Mouse (Mus musculus): ENCODE data around the gene Ppp3r1. TPM values are rescaled to one million over a fixed set of nuclear protein-coding genes. Genes with fewer than 3 reads are reported as not detected.
"Not testable (repeated sequence)": the region's sequence is repeated elsewhere in the genome, so short reads cannot be mapped to it uniquely, and the experiment has no call there.

Ppp3r1 gene
- total RNA-seq, 2 experiments from 2014 or later = 724 to 738 TPM

DNA sequence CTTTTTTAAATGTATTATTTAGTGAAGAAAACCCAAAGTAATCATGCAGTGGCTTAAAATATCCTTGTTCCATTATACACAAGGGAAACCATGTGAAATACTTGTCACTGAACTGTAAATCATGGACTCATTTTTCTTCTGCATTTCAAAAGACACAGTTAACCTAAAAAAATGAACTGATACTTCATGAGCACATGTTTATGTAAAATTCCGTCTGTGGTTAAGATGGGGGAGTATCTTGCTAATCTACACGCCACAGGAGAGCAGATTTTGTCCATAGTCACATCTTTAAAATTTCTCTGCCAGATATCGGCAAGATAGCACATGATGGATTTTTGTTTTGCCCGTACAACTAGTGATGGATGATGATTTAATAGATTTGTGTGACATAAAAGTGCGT lies 40.1 kb downstream of the Ppp3r1 start:
- DNase-seq (ENCODE audit: low spot score in 2 of 2) = no peak

DNA sequence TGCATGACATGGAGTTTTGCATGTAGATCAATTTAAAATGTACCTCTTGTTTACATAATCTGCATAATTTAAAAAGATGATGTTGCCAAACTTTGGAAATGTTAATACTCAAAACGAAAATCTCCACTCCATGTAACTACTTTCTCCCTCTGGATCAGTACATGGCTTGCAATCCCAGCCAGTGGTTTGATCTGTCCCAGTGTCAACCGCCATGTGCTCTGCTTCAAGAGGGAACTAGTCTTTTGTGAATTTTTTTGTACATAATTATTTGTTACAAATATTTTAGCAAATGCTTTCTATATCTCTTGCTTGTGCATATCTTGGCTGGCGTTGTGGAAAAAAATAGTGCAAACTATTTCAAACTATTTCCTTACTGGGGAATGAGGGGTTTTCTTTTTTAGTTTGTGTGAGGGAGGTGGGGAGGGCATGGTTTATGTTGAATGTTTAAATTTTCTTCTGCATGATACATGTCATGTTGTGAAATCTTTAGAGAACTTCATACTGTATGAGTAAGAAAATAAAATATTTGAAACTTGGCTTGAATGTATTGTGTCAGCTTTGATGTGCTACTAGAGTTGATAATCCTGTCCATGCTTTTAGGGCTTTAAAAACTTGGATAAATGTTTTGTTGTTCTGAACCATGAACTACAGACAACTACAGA lies 40.9 kb downstream of the Ppp3r1 start:
- DNase-seq (ENCODE audit: low spot score in 2 of 2) = no peak

DNA sequence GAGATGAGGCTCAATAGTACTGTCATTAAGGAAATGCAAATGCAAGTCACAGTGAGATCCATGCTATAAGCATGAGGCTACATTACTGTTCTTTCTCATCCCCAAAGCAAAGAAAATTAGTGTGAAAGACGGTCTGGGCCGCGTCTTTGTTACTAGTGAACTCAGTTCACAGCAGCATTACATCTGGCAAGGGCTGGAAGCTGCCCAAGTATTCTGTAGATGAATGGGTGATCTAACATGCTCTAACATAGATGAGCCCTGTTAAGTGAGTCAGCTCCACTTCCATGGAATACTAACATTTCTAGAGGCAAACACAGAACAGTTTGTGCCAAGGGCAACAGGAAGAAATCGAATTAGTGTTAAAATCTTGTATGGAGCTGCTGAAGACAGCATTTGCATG lies 41.9 kb downstream of the Ppp3r1 start:
- no peak for DNase-seq (ENCODE audit: low spot score in 2 of 2)

DNA sequence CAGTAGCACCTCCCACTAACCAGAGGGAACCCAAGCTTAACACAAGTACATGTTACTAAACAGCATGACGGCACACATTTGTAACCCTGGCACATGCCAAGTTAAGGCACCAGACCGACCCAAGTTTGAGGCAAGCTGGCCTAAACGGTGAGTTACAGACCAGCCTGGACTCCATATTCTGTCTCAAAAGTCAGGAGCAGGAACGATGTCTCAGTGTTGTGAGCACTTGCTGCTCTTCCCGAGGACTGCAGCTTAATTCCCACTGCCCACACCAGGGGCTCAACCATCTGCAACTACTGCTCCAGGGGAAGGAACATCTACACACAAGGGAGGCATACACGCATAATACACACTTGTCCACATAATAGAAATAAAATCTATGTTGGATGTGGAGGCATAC lies 43.4 kb downstream of the Ppp3r1 start:
- DNase-seq (ENCODE audit: low spot score in 2 of 2) = no peak

DNA sequence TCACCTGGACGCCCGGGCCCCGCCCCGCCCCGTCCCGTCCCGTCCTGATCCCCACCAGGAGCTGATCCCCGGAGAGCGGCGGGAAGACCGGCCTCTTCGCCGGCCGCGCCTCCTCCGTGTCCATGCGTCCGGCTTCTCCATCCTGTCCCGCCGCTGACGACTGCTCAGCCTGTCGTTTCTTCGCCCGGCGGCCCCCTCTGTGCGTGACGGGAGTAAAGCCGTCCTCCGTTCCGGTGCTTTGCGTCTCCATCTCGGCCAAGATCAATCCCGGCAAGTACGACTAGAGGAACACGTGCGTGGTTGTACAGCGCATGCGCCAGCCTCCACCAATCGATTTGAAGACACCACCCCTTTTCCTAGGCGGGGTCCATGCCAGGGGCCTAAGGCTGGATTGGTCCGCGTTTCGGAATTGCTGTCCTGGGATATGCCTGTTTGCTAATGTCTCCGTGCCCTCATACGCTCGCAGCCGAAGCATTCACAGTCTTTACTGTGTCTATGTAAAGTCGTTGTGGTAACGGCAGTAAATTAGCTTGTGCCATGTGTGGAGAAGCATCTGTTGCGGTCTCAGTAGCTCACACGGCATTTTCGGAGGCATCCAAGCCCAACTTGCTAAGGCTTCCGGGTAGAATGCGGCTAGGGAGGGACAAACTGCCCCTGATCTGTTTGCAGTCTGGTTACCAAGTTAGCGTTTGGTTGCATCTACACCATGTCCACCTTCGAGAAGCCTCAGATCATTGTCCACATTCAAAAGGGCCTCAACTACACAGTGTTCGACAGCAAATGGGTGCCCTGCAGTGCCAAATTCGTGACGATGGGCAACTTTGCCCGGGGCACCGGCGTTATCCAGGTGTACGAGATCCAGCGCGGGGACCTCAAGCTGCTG lies 52.4 kb downstream of the Ppp3r1 start, which contains the start of gene Pno1:
Gene Pno1, minus strand, starts transcription at position 311 of the 883 bp plus-strand sequence.
- DNase-seq (ENCODE audit: low spot score in 2 of 2) = peak; percentile 96

DNA sequence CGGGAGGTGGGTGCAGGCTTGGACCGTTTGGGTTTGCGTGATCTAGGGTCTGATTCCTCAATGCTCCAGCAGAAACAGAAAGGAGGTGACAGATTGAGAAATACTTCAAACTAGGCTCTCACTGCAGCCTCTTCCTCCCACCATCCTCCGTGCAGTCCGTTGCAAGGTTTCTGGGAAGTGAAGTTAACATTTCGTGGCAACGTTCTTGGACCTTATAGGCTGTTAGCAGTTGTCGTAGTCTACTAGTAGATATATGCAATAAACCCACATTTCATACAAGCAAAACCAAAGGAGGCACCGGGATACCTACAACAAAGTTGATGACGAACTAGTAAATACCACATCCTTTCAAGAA lies 53.1 kb downstream of the Ppp3r1 start:
- no peak for DNase-seq (ENCODE audit: low spot score in 2 of 2)

DNA sequence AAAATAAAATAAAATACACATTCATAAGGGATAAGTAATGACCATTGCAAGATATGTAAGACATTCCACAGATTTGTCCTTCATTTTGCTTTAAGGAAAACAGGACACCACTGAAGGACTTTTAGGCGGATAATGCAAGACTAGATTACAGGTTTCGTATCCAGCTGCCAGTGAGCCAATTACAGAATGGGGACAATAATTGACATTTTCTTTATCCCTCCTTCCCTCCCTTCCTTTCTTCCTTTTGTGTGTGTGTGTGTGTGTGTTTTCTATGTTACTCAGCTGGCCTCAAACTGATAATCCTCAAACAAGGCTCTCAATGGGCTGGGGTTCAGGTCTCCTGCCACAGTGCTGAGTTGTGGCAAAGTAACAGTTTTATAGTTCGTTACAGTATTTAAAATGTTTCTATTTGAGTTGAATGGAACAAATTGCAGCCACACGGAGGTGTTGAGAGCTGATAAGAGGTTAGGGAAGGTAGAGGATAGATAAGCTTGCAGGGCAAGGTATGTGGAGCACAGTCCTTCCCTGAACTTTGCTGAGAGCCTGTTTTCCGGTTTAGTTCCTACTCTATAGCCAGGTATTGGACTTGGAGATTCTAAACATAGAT lies 53.9 kb downstream of the Ppp3r1 start:
- no peak for DNase-seq (ENCODE audit: low spot score in 2 of 2)

DNA sequence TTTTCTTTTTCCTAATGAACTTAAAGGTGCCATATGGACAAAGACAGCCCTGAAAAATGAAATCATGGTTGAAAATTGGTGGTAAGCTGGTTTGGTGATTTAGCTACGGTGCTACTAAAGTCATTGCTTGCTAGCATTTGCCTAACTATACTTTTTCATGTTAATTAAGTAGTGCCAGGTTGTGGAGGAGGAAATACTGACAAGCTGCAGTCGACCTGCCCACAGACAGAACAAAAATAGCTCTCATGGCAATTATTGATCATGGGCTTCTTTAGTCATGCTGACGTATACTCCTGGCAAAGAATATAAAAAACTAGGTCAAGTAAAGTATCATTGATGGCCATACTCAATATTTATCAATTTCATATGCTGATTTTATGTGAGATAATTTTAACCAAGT lies 56.4 kb downstream of the Ppp3r1 start:
- DNase-seq (ENCODE audit: low spot score in 2 of 2) = no peak

DNA sequence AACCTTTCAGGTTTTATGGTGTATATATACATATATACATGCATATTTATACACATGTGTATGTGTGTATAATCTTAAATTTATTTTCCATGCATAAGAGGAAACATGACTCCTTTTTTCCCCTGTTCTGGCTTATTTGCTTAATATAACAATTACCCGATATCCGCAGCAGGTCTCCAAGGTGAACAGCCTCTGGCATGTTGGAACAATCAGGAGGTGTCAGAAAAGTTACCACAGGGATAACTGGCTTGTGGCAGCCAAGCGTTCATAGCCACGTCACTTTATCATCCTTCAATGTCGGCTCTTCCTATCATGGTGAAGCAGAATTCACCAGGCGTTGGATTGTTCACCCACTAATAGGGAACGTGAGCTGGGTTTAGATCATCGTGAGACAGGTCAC lies 62.1 kb downstream of the Ppp3r1 start:
- no peak for DNase-seq (ENCODE audit: low spot score in 2 of 2)

DNA sequence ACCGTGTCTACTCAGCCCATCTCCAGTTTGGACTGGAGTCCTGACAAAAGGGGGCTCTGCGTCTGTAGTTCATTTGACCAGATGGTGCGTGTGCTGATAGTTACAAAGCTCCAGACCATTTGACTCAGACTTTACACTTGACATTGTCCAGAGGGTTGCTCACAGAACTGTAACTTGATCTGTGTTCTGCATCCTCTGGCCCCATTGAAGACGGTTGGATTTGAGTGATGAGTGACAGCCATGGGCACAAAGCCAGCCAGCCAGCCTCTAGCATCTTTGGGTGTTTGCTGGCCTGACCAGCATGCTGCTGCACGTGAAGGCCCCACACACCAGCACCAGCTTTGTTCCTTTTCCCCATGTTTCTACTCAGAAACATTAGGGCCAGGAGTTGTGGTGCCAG lies 73.7 kb downstream of the Ppp3r1 start:
- no peak for DNase-seq (ENCODE audit: low spot score in 2 of 2)

DNA sequence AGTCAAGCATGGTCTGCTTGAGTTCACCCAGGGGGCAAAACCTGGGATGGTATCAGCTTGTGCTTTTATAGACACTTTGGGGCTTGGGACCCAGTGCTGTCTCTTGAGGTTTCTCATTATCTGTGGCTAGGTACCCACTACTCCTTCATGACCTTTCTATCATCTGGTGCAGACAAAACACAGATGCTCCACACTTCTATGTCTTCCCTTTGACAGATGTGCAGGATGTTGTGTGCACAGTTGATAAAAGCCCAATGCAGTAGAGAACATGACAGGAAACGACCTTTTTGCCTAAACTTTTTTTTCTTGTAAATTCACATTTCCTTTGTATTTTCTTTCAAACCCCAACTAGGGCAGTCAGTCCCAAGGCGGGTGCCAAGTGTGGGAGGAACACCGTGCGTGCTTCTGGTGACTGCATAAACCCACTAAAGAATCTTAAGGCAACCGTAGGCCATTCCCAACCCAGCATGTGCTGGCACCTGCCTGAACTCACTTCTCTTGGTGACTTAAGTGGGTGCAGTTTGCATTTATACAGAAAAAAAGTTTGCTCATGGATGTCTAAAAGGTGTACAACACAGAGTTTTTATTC lies 77.5 kb downstream of the Ppp3r1 start:
- peak; percentile 13 to 15 for DNase-seq (ENCODE audit: low spot score in 2 of 2)

DNA sequence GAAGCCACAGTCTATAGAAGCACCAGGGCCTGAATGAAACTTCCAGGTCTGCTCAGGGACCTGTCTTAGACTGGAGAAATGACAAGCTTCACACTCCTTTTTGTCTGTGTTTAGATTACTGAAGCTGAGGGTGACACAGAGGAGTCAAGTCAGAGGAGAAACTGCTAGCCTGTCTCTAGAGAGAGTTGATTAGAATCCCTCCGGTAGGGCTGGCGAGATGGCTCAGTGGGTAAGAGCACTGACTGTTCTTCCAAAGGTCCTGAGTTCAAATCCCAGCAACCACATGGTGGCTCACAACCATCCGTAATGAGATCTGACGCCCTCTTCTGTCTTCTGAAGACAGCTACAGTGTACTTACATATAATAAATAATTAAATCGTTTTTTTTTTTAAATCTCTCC lies 79.5 kb downstream of the Ppp3r1 start:
- not testable (repeated sequence) for DNase-seq (ENCODE audit: low spot score in 2 of 2)

DNA sequence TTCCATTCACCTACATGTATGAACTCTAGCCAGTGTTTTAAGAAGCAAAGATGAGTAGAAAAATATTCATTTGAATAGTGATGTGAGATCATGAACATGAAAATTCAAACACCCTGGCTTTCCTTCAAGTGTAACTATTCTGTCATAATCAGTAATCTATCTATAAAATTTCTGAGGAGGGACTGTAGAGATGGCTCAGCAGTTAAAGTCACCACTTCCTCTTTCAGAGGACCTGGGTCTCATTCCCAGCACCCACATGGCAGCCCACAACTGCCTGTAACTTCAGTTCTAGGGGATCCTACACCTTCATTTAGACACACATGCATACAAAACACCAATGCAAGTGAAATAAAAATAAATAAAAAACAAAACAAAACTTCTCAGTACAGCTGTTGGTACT lies 89.7 kb downstream of the Ppp3r1 start:
- DNase-seq (ENCODE audit: low spot score in 2 of 2) = no peak

Other genes with a start within 250 kb of the Ppp3r1 start
- 1 to 10 TPM; 1.4 to 1.5 TPM for gene Fbxo48, start 207.9 kb upstream of the Ppp3r1 start, total RNA-seq (2021)
- gene Cnrip1, start 107.7 kb upstream of the Ppp3r1 start, total RNA-seq (2021) = 10 to 100 TPM; 94.7 to 97.1 TPM
- 1 to 10 TPM; 7.5 TPM for gene Plek, start 106.9 kb upstream of the Ppp3r1 start, total RNA-seq (2021)
- gene Wdr92, start 22.8 kb downstream of the Ppp3r1 start, total RNA-seq (2021) = 10 to 100 TPM in 1 of 2 experiments, 1 to 10 TPM in 1; 9.2 to 10.0 TPM
- 10 to 100 TPM; 24.2 to 24.9 TPM for gene Pno1, start 52.3 kb downstream of the Ppp3r1 start, total RNA-seq (2021)
- 10 to 100 TPM; 45.0 to 45.9 TPM for gene C1d, start 98.3 kb downstream of the Ppp3r1 start, total RNA-seq (2021)

All from left cerebral cortex, adult 18-20 months (tissue).